Mouse (Mus musculus) fat pad, adult 2 months (tissue): ENCODE measurements around the gene S100a4.

Source experiments
- DNase-seq: peaks from one replicate; pipeline ENCODE4 v3.0.0-alpha.2; 2011; ENCODE audit warnings: low read depth, low spot score; ENCODE audit errors: extremely low read depth

The S100a4 gene

GRCm38 (mm10) chr3:90621552-90621951 lies 18.0 kb downstream of the S100a4 start:
- DNase-seq = no peak

GRCm38 (mm10) chr3:90623435-90624071 lies 20.0 kb downstream of the S100a4 start:
- no peak for DNase-seq

GRCm38 (mm10) chr3:90625496-90625895 lies 21.9 kb downstream of the S100a4 start:
- DNase-seq = no peak

GRCm38 (mm10) chr3:90626266-90627021 lies 22.9 kb downstream of the S100a4 start:
- DNase-seq = no peak

GRCm38 (mm10) chr3:90627366-90627765 lies 23.8 kb downstream of the S100a4 start:
- no peak for DNase-seq

GRCm38 (mm10) chr3:90627807-90628206 lies 24.2 kb downstream of the S100a4 start:
- DNase-seq = no peak

- no peak for DNase-seq
These were observed 25.7 kb downstream of the S100a4 start for GRCm38 (mm10) chr3:90629298-90629697.

GRCm38 (mm10) chr3:90631984-90632383 lies 28.4 kb downstream of the S100a4 start:
- DNase-seq = no peak

- DNase-seq = peak; percentile 28
These were observed 35.1 kb downstream of the S100a4 start for GRCm38 (mm10) chr3:90638511-90639275.

GRCm38 (mm10) chr3:90639511-90640154 lies 36.1 kb downstream of the S100a4 start:
- DNase-seq = no peak

- no peak for DNase-seq
These were observed 37.4 kb downstream of the S100a4 start for GRCm38 (mm10) chr3:90640981-90641380.

- no peak for DNase-seq
These were observed 40.6 kb downstream of the S100a4 start for GRCm38 (mm10) chr3:90644220-90644619.

- DNase-seq = peak; percentile 75
These were observed 43.7 kb downstream of the S100a4 start for GRCm38 (mm10) chr3:90647291-90647690.

GRCm38 (mm10) chr3:90648981-90649380 lies 45.4 kb downstream of the S100a4 start:
- DNase-seq = no peak

GRCm38 (mm10) chr3:90649832-90650231 lies 46.3 kb downstream of the S100a4 start:
- no peak for DNase-seq

GRCm38 (mm10) chr3:90652878-90653508 lies 49.4 kb downstream of the S100a4 start:
- no peak for DNase-seq

- DNase-seq = no peak
These were observed 50.1 kb downstream of the S100a4 start, which contains the start of gene S100a7a for GRCm38 (mm10) chr3:90653717-90654116. TSS of gene S100a7a (plus strand) at chr3:90654017.
